Mouse (Mus musculus) embryonic facial prominence, embryonic 14.5 days (tissue): Measurements from ENCODE around the gene Pnpla6. TPM values are rescaled to one million over a fixed set of nuclear protein-coding genes. Genes with fewer than 3 reads are reported as not detected.

Source experiments
- ATAC-seq: fragments of 200-750 bp; cut with Nextera tagmentation; 2 replicates; pipeline ENCODE4 v1.8.0; 2017; ENCODE audit warnings: low read depth, moderate number of reproducible peaks, moderate TSS enrichment
- DNase-seq: peaks from one replicate; pipeline ENCODE4 v3.0.0-alpha.2; 2015; ENCODE audit warnings: low spot score
- H3K27ac ChIP-seq: fragments of 300-500 bp; sonication (generic); replicated peaks from 2 replicates; pipeline ENCODE4 v1.5.1; 2014; ENCODE audit warnings: low read depth, mild to moderate bottlenecking, low read length, moderate library complexity
- H3K27me3 ChIP-seq: fragments of 300-500 bp; sonication (generic); replicated peaks from 2 replicates; pipeline ENCODE4 v1.6.1; 2014; ENCODE audit warnings: low read length; ENCODE audit not compliant: control insufficient read depth, insufficient read depth
- H3K36me3 ChIP-seq: fragments of 300-500 bp; sonication (generic); 2 replicates; pipeline ENCODE4 v1.6.1; 2014; ENCODE audit warnings: low read length, mixed read lengths; ENCODE audit not compliant: control insufficient read depth, insufficient read depth
- H3K4me1 ChIP-seq: fragments of 300-500 bp; sonication (generic); 2 replicates; pipeline ENCODE4 v1.6.1; 2014; ENCODE audit warnings: antibody characterized with exemption, low read length; ENCODE audit not compliant: control insufficient read depth, insufficient read depth
- H3K4me2 ChIP-seq: fragments of 300-500 bp; sonication (generic); 2 replicates; pipeline ENCODE4 v1.6.1; 2014; ENCODE audit warnings: low read depth, mild to moderate bottlenecking, low read length, moderate library complexity, mixed read lengths
- H3K4me3 ChIP-seq: fragments of 300-500 bp; sonication (generic); 2 replicates; pipeline ENCODE4 v1.5.1; 2014; ENCODE audit warnings: low read depth, mild to moderate bottlenecking, low read length
- H3K9ac ChIP-seq: fragments of 300-500 bp; sonication (generic); 2 replicates; pipeline ENCODE4 v1.6.1; 2014; ENCODE audit warnings: low read depth, mild to moderate bottlenecking, low read length, moderate library complexity, mixed read lengths
- H3K9me3 ChIP-seq: fragments of 300-500 bp; sonication (generic); 2 replicates; pipeline ENCODE4 v1.6.1; 2016; ENCODE audit warnings: low read length; ENCODE audit not compliant: control insufficient read depth
- WGBS: fragments of 180-500 bp; shearing (Covaris S2); extraction: QIAGEN DNeasy Blood & Tissue Kit; methylation state at CpG from one replicate; pipeline ENCODE4 v1.1.7; 2014; 5-methylcytosine and 5-hydroxymethylcytosine counted together
- polyA plus RNA-seq: library from polyadenylated mRNA; unstranded; fragments of >200 nt; fragmentation: Nextera tagmentation; extraction: Ambion mirVana; gene quantifications from 2 replicates; pipeline ENCODE4 v1.2.1, GENCODE M21; 2014

Gene Pnpla6
- polyA plus RNA-seq, 1 experiment from 2014 or later, result 18.2 TPM

- no peak overlapping the region for H3K4me2 ChIP-seq
- H3K9ac ChIP-seq, result no peak overlapping the region
- ATAC-seq, result no peak
- peaks cover 90% of the 10 kb centered on the region for H3K36me3 ChIP-seq
- H3K27ac ChIP-seq, result no peak overlapping the region
- 82% methylated on average over 7 of the region's 7 CpGs for WGBS
- DNase-seq, result no peak
- H3K27me3 ChIP-seq, result no peaks in the 10 kb centered on the region
- no peaks in the 10 kb centered on the region for H3K4me1 ChIP-seq
- no peak overlapping the region for H3K4me3 ChIP-seq
- H3K9me3 ChIP-seq, result no peaks in the 10 kb centered on the region
Measured at GRCm38 (mm10) chr8:3539146-3539545, 24.0 kb downstream of the Pnpla6 start.

GRCm38 (mm10) chr8:3540076-3540475 is 24.9 kb downstream of the Pnpla6 start:
- H3K27ac ChIP-seq, result no peak overlapping the region
- 89% methylated on average over 4 of the region's 4 CpGs for WGBS
- DNase-seq (no peak), ATAC-seq (no peak)
- no peak overlapping the region for H3K4me3 ChIP-seq
- no peaks in the 10 kb centered on the region for H3K4me1 ChIP-seq
- no peaks in the 10 kb centered on the region for H3K27me3 ChIP-seq
- peaks cover 92% of the 10 kb centered on the region for H3K36me3 ChIP-seq
- H3K4me2 ChIP-seq, result no peak overlapping the region
- no peak overlapping the region for H3K9ac ChIP-seq
- H3K9me3 ChIP-seq, result no peaks in the 10 kb centered on the region

GRCm38 (mm10) chr8:3546511-3546910 is 31.3 kb downstream of the Pnpla6 start:
- H3K4me2 ChIP-seq, result no peak overlapping the region
- no peak overlapping the region for H3K9ac ChIP-seq
- no peaks in the 10 kb centered on the region for H3K4me1 ChIP-seq
- H3K36me3 ChIP-seq, result peaks cover 37% of the 10 kb centered on the region
- no peak overlapping the region for H3K4me3 ChIP-seq
- ATAC-seq (no peak), DNase-seq (no peak)
- 86% methylated on average over 2 of the region's 2 CpGs for WGBS
- 0 out of 2 replicates have a peak, but pooled peaks cover 3% of the 10 kb centered on the region for H3K9me3 ChIP-seq
- no peaks in the 10 kb centered on the region for H3K27me3 ChIP-seq
- H3K27ac ChIP-seq, result no peak overlapping the region

GRCm38 (mm10) chr8:3552240-3552639 is 37.1 kb downstream of the Pnpla6 start:
- 82% methylated on average over 1 of the region's 1 CpGs for WGBS

GRCm38 (mm10) chr8:3556114-3556513 is 40.9 kb downstream of the Pnpla6 start:
- 68% methylated on average over 4 of the region's 4 CpGs for WGBS
- Histone ChIP-seq H3K9ac (no peak overlapping the region), H3K27me3 (no peaks in the 10 kb centered on the region), H3K4me1 (no peaks in the 10 kb centered on the region), H3K9me3 (no peaks in the 10 kb centered on the region), H3K36me3 (no peaks in the 10 kb centered on the region), H3K27ac (no peak overlapping the region), H3K4me3 (no peak overlapping the region), H3K4me2 (no peak overlapping the region)
- peak; percentile 84; the same call in 1 of the 2 replicates for ATAC-seq
- no peak for DNase-seq

More at GRCm38 (mm10) chr8:3552240-3552639, 37.1 kb downstream of the Pnpla6 start:
- ATAC-seq (no peak), DNase-seq (no peak)
- H3K4me1 ChIP-seq, result no peaks in the 10 kb centered on the region
- H3K27ac ChIP-seq, result no peak overlapping the region
- no peaks in the 10 kb centered on the region for H3K36me3 ChIP-seq
- no peak overlapping the region for H3K4me3 ChIP-seq
- H3K4me2 ChIP-seq, result no peak overlapping the region
- 0 out of 2 replicates have a peak, but pooled peaks cover 3% of the 10 kb centered on the region for H3K9me3 ChIP-seq
- no peak overlapping the region for H3K9ac ChIP-seq
- no peaks in the 10 kb centered on the region for H3K27me3 ChIP-seq

GRCm38 (mm10) chr8:3567641-3568371 is 52.6 kb downstream of the Pnpla6 start, which contains the start of gene C330021F23Rik:
Gene C330021F23Rik, plus strand, starts transcription at chr8:3567990.
- ATAC-seq, result 0 out of 2 replicates have a peak, but pooled peaks have one; percentile 37
- H3K4me3 ChIP-seq, result peak within 1 kb of the TSS; percentile 0; the same call in 1 of the 2 replicates

GRCm38 (mm10) chr8:3568378-3568777 is 53.2 kb downstream of the Pnpla6 start:
- Histone ChIP-seq H3K9me3 (no peaks in the 10 kb centered on the region), H3K4me3 (no peak overlapping the region), H3K27me3 (no peaks in the 10 kb centered on the region), H3K4me2 (peak overlapping the region; percentile 19; the same call in 1 of the 2 replicates), H3K4me1 (no peaks in the 10 kb centered on the region), H3K27ac (no peak overlapping the region), H3K9ac (0 out of 2 replicates have a peak overlapping the region, but pooled peaks have one; percentile 28), H3K36me3 (no peaks in the 10 kb centered on the region)
- DNase-seq, result no peak
- 6% methylated on average over 7 of the region's 7 CpGs for WGBS
- ATAC-seq, result no peak

More at GRCm38 (mm10) chr8:3567641-3568371, 52.6 kb downstream of the Pnpla6 start, which contains the start of gene C330021F23Rik:
- Histone ChIP-seq H3K9ac (peak within 1 kb of the TSS; percentile 28; the same call in 1 of the 2 replicates), H3K4me2 (peak within 1 kb of the TSS; percentile 19; the same call in 1 of the 2 replicates), H3K27ac (no peak within 1 kb of the TSS), H3K4me1 (no peaks in the 10 kb centered on the region), H3K27me3 (no peaks in the 10 kb centered on the region), H3K36me3 (no peaks in the 10 kb centered on the region), H3K9me3 (no peaks in the 10 kb centered on the region)
- peak; percentile 39 for DNase-seq
- WGBS, result 4% methylated on average over 12 of the region's 12 CpGs

GRCm38 (mm10) chr8:3569784-3570183 is 54.6 kb downstream of the Pnpla6 start:
- ATAC-seq, result no peak
- H3K27me3 ChIP-seq, result no peaks in the 10 kb centered on the region
- no peak overlapping the region for H3K9ac ChIP-seq

More at GRCm38 (mm10) chr8:3569784-3570183, 54.6 kb downstream of the Pnpla6 start:
- no peak for DNase-seq
- H3K4me2 ChIP-seq, result no peak overlapping the region
- H3K4me3 ChIP-seq, result no peak overlapping the region
- H3K9me3 ChIP-seq, result no peaks in the 10 kb centered on the region
- no peaks in the 10 kb centered on the region for H3K4me1 ChIP-seq
- H3K36me3 ChIP-seq, result no peaks in the 10 kb centered on the region
- WGBS, result 93% methylated on average over 5 of the region's 5 CpGs
- H3K27ac ChIP-seq, result no peak overlapping the region
